Mouse (Mus musculus) E14TG2a.4 (cell line): Measurements from ENCODE around the gene Tmem88.

Source experiments
- H3K27me3 ChIP-seq: 2 replicates; pipeline ENCODE4 v1.6.1; 2014; ENCODE audit warnings: low read length, control low read depth; ENCODE audit not compliant: insufficient read depth
- H3K36me3 ChIP-seq: 2 replicates; pipeline ENCODE4 v1.6.1; 2014; ENCODE audit warnings: low read length, control low read depth; ENCODE audit not compliant: insufficient read depth
- H3K4me1 ChIP-seq: replicated peaks from 2 replicates; pipeline ENCODE4 v1.6.1; 2014; ENCODE audit warnings: low read depth, low read length, control low read depth
- H3K4me3 ChIP-seq: replicated peaks from 2 replicates; pipeline ENCODE4 v1.5.1; 2014; ENCODE audit warnings: mild to moderate bottlenecking, low read length
- H3K9me3 ChIP-seq: 2 replicates; pipeline ENCODE4 v1.6.1; 2014; ENCODE audit warnings: low read length, control low read depth
- CTCF ChIP-seq: conservative IDR thresholded peaks from 2 replicates; pipeline ENCODE4 v1.5.1; 2014; ENCODE audit warnings: low read length
- NANOG ChIP-seq: IDR thresholded peaks from 2 replicates; pipeline ENCODE4 v1.6.1; 2014; ENCODE audit warnings: borderline replicate concordance, low read length, mixed read lengths
- POU5F1 ChIP-seq: IDR thresholded peaks from 2 replicates; pipeline ENCODE4 v1.6.1; 2014; ENCODE audit warnings: low read length, borderline replicate concordance

The Tmem88 gene

GRCm38 (mm10) chr11:69398059-69398458 lies at the start of gene Tmem88:
Gene Tmem88 (minus strand): TSS chr11:69398234.
- Histone ChIP-seq H3K4me1 (peaks cover 62% of the 10 kb centered on the region), H3K9me3 (no peaks in the 10 kb centered on the region), H3K27me3 (0 out of 2 replicates have a peak, but pooled peaks cover 9% of the 10 kb centered on the region), H3K36me3 (peaks cover 33% of the 10 kb centered on the region), H3K4me3 (peak within 1 kb of the TSS; percentile 88)
- TF ChIP-seq POU5F1 (no peak), CTCF (no peak), NANOG (no peak)

GRCm38 (mm10) chr11:69447299-69447698 lies 49.3 kb upstream of the Tmem88 start:
- TF ChIP-seq POU5F1 (no peak), CTCF (no peak), NANOG (no peak)
- Histone ChIP-seq H3K36me3 (no peaks in the 10 kb centered on the region), H3K9me3 (no peaks in the 10 kb centered on the region), H3K4me1 (peaks cover 37% of the 10 kb centered on the region), H3K27me3 (peaks cover 52% of the 10 kb centered on the region), H3K4me3 (no peak overlapping the region)

- TF ChIP-seq CTCF (no peak), NANOG (peak; percentile 37; the same call in 1 of the 2 replicates)
- H3K27me3 ChIP-seq: peaks cover 42% of the 10 kb centered on the region
- H3K4me3 ChIP-seq: no peak overlapping the region
- H3K36me3 ChIP-seq: no peaks in the 10 kb centered on the region
- H3K4me1 ChIP-seq: peaks cover 28% of the 10 kb centered on the region
- no peaks in the 10 kb centered on the region for H3K9me3 ChIP-seq
Measured at GRCm38 (mm10) chr11:69443328-69443727, 45.3 kb upstream of the Tmem88 start.

GRCm38 (mm10) chr11:69437291-69437690 lies 39.3 kb upstream of the Tmem88 start:
- peaks cover 60% of the 10 kb centered on the region for H3K27me3 ChIP-seq
- TF ChIP-seq NANOG (no peak), POU5F1 (no peak), CTCF (no peak)
- H3K36me3 ChIP-seq: no peaks in the 10 kb centered on the region
- H3K4me1 ChIP-seq: peaks cover 47% of the 10 kb centered on the region
- no peak overlapping the region for H3K4me3 ChIP-seq
- H3K9me3 ChIP-seq: no peaks in the 10 kb centered on the region

- no peak for TF ChIP-seq POU5F1
- TF ChIP-seq NANOG: no peak
- TF ChIP-seq CTCF: no peak
- Histone ChIP-seq H3K4me3 (no peak overlapping the region), H3K9me3 (no peaks in the 10 kb centered on the region), H3K4me1 (peaks cover 70% of the 10 kb centered on the region), H3K27me3 (peaks cover 59% of the 10 kb centered on the region), H3K36me3 (no peaks in the 10 kb centered on the region)
Measured at GRCm38 (mm10) chr11:69433189-69433588, 35.2 kb upstream of the Tmem88 start.

- Histone ChIP-seq H3K36me3 (no peaks in the 10 kb centered on the region), H3K9me3 (no peaks in the 10 kb centered on the region), H3K27me3 (peaks cover 55% of the 10 kb centered on the region), H3K4me3 (no peak overlapping the region), H3K4me1 (peaks cover 72% of the 10 kb centered on the region)
- TF ChIP-seq POU5F1 (no peak), NANOG (no peak), CTCF (no peak)
Measured at GRCm38 (mm10) chr11:69432640-69432982, 34.6 kb upstream of the Tmem88 start.

GRCm38 (mm10) chr11:69431829-69432639 lies 34.0 kb upstream of the Tmem88 start:
- H3K9me3 ChIP-seq: no peaks in the 10 kb centered on the region
- H3K36me3 ChIP-seq: no peaks in the 10 kb centered on the region
- no peak for TF ChIP-seq POU5F1
- peak; percentile 23; the same call in 1 of the 2 replicates for TF ChIP-seq CTCF
- TF ChIP-seq NANOG: no peak
- peaks cover 49% of the 10 kb centered on the region for H3K27me3 ChIP-seq
- peaks cover 72% of the 10 kb centered on the region for H3K4me1 ChIP-seq
- H3K4me3 ChIP-seq: no peak overlapping the region

GRCm38 (mm10) chr11:69430631-69431030 lies 32.6 kb upstream of the Tmem88 start:
- no peak for TF ChIP-seq POU5F1
- no peak for TF ChIP-seq NANOG
- TF ChIP-seq CTCF: no peak
- Histone ChIP-seq H3K4me1 (peaks cover 69% of the 10 kb centered on the region), H3K36me3 (no peaks in the 10 kb centered on the region), H3K27me3 (peaks cover 35% of the 10 kb centered on the region), H3K4me3 (peak overlapping the region; percentile 51; the same call in 1 of the 2 replicates), H3K9me3 (no peaks in the 10 kb centered on the region)
